Mouse (Mus musculus) testis, adult 10 weeks (tissue): Measurements from ENCODE around the gene Lrrc26. TPM values are rescaled to one million over a fixed set of nuclear protein-coding genes. Genes with fewer than 3 reads are reported as not detected.

ENCODE experiments used
- polyA plus RNA-seq: library from polyadenylated mRNA; stranded (reverse); fragments of 350-450 nt; fragmentation: Illumina TruSeq; extraction: RNeasy Lipid Tissue Mini Kit (QIAGEN cat#74804); gene quantifications from one replicate; pipeline ENCODE4 v1.2.3, GENCODE M21; 2014; ENCODE audit warnings: low read depth, low replicate concordance

Gene Lrrc26
- polyA plus RNA-seq, result not detected

GRCm38 (mm10) chr2:25289651-25290050, at the start of gene Lrrc26:
Gene Lrrc26 (plus strand): TSS chr2:25289915.

GRCm38 (mm10) chr2:25242101-25242506, 47.6 kb upstream of the Lrrc26 start, which contains the start of the genes Rnf208 and Cysrt1:
Gene Rnf208 (plus strand): TSS chr2:25242255.
Gene Cysrt1 (minus strand): TSS chr2:25242452.

GRCm38 (mm10) chr2:25246183-25247072, 43.3 kb upstream of the Lrrc26 start, which contains the start of gene AL732309.1:
Gene AL732309.1 (minus strand): TSS chr2:25246863.

GRCm38 (mm10) chr2:25255284-25255779, 34.4 kb upstream of the Lrrc26 start, which contains the start of gene Tmem203:
Gene Tmem203 (plus strand): TSS chr2:25255439.

GRCm38 (mm10) chr2:25262291-25262767, 27.4 kb upstream of the Lrrc26 start, which contains the start of gene Tprn:
Gene Tprn (plus strand): TSS chr2:25262618.

GRCm38 (mm10) chr2:25271827-25272511, 17.7 kb upstream of the Lrrc26 start, which contains the start of the genes Ssna1 and Anapc2:
Gene Ssna1 (minus strand): TSS chr2:25272438.
Gene Anapc2 (plus strand): TSS chr2:25272478.

GRCm38 (mm10) chr2:25287927-25288649, 1.6 kb upstream of the Lrrc26 start, which contains the start of gene Tmem210:
Gene Tmem210 (plus strand): TSS chr2:25288145.

GRCm38 (mm10) chr2:25318971-25319773, 29.5 kb downstream of the Lrrc26 start, which contains the start of gene Grin1:
Gene Grin1 (minus strand): TSS chr2:25319187.

GRCm38 (mm10) chr2:25332286-25333160, 42.8 kb downstream of the Lrrc26 start, which contains the start of gene Man1b1:
Gene Man1b1 (plus strand): TSS chr2:25332338.

Other genes with a start within 250 kb of the Lrrc26 start
- gene Nsmf, start 235.6 kb upstream of the Lrrc26 start, polyA plus RNA-seq, result 3.6 TPM
- 0.20 TPM for gene Entpd8, start 209.6 kb upstream of the Lrrc26 start, polyA plus RNA-seq
- gene Noxa1, start 194.8 kb upstream of the Lrrc26 start, polyA plus RNA-seq, result not detected
- gene Nrarp, start 109.2 kb upstream of the Lrrc26 start, polyA plus RNA-seq, result 1.2 TPM
- 0.17 TPM for gene Tor4a, start 93.0 kb upstream of the Lrrc26 start, polyA plus RNA-seq
- 4.2 TPM for gene Nelfb, start 78.4 kb upstream of the Lrrc26 start, polyA plus RNA-seq
- 21.6 TPM for gene Stpg3, start 75.3 kb upstream of the Lrrc26 start, polyA plus RNA-seq
- 145 TPM for gene Fam166a, start 71.2 kb upstream of the Lrrc26 start, polyA plus RNA-seq
- gene Tubb4b, start 65.2 kb upstream of the Lrrc26 start, polyA plus RNA-seq, result 327 TPM
- not detected for gene Slc34a3, start 55.6 kb upstream of the Lrrc26 start, polyA plus RNA-seq
- gene Rnf224, start 53.1 kb upstream of the Lrrc26 start, polyA plus RNA-seq, result not detected
- gene Rnf208, start 47.7 kb upstream of the Lrrc26 start, polyA plus RNA-seq, result not detected
- gene Cysrt1, start 47.5 kb upstream of the Lrrc26 start, polyA plus RNA-seq, result not detected
- 1.1 TPM for gene AL732309.1, start 43.1 kb upstream of the Lrrc26 start, polyA plus RNA-seq
- 0.80 TPM for gene Tmem203, start 34.5 kb upstream of the Lrrc26 start, polyA plus RNA-seq
- 24.4 TPM for gene Tprn, start 27.3 kb upstream of the Lrrc26 start, polyA plus RNA-seq
- 4.1 TPM for gene Ssna1, start 17.5 kb upstream of the Lrrc26 start, polyA plus RNA-seq
- gene Anapc2, start 17.4 kb upstream of the Lrrc26 start, polyA plus RNA-seq, result 3.3 TPM
- not detected for gene Tmem210, start 1.8 kb upstream of the Lrrc26 start, polyA plus RNA-seq
- not detected for gene Grin1, start 29.3 kb downstream of the Lrrc26 start, polyA plus RNA-seq
- gene Man1b1, start 42.4 kb downstream of the Lrrc26 start, polyA plus RNA-seq, result 21.6 TPM
- gene Dpp7, start 66.4 kb downstream of the Lrrc26 start, polyA plus RNA-seq, result 0.50 TPM
- gene Uap1l1, start 75.8 kb downstream of the Lrrc26 start, polyA plus RNA-seq, result 0.10 TPM
- gene Sapcd2, start 82.4 kb downstream of the Lrrc26 start, polyA plus RNA-seq, result 0.06 TPM
- 0.10 TPM for gene Entpd2, start 106.0 kb downstream of the Lrrc26 start, polyA plus RNA-seq
- gene Npdc1, start 109.4 kb downstream of the Lrrc26 start, polyA plus RNA-seq, result 0.70 TPM
- gene Fut7, start 133.4 kb downstream of the Lrrc26 start, polyA plus RNA-seq, result not detected
- 0.34 TPM for gene Abca2, start 138.8 kb downstream of the Lrrc26 start, polyA plus RNA-seq
- gene Clic3, start 166.9 kb downstream of the Lrrc26 start, polyA plus RNA-seq, result not detected
- gene Paxx, start 171.2 kb downstream of the Lrrc26 start, polyA plus RNA-seq, result 2.9 TPM
- gene Ptgds, start 180.1 kb downstream of the Lrrc26 start, polyA plus RNA-seq, result 27.8 TPM
- gene Lcn12, start 204.0 kb downstream of the Lrrc26 start, polyA plus RNA-seq, result not detected
- 6.6 TPM for gene Fbxw5, start 210.8 kb downstream of the Lrrc26 start, polyA plus RNA-seq
- 7.9 TPM for gene C8g, start 211.8 kb downstream of the Lrrc26 start, polyA plus RNA-seq